Mouse (Mus musculus): ENCODE data around the gene Dgcr8. TPM values are rescaled to one million over a fixed set of nuclear protein-coding genes. Genes with fewer than 3 reads are reported as not detected.

The Dgcr8 gene
- 8.7 TPM for polyA plus RNA-seq (2014; fragmentation: Illumina TruSeq; extraction: RNeasy Lipid Tissue Mini Kit (QIAGEN cat#74804); ENCODE audit: low read depth, low replicate concordance)

DNA sequence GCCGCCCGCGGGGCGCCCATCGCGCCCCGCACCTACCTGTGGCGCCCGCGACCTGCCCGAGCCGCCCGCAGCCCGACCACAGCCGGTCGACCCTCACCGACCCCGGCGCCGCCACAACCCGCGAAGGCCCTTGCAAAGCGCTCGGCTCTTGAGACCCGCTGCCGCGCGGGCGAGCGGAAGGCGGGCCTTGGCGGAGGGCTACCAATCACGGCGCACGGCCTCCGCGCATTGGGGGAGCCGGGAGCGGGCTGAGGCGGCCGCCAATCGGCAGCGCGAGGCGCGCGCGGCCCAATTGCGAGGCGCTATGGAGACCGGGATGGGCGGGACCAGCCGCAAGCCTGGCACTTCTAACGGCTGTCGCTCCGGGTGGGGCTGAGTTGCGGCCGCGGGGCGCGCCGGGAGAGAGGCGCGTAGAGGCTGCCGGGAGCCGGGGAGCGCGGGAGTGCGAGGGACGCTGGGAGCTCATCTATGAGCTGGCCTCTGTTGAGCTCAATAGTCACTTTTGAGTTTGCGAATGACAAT, at the start of gene Dgcr8:
Gene Dgcr8 (minus strand): TSS at position 180 of the 522 bp plus-strand sequence.

DNA sequence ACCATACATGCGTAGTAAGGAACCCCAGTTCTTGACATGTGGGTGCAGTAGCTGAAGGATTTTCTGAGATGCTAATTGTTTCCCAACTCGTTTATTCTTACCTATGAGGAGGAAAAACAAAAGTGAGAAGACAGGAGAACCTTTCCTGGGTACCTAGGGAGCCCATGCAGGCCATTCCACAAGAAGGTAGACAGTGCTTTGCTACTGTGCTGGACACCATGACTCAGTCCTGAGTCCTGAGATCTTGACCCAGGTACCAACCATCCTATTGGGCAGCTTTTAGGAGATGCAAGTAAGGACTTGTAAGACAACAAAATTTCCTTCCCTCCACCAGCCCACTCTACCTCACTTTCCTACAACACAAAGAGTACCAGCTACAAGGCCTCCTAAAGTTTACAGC, 30.8 kb downstream of the Dgcr8 start, which contains the start of gene Gm49776:
Gene Gm49776 (minus strand): TSS at position 101 of the 400 bp plus-strand sequence.

DNA sequence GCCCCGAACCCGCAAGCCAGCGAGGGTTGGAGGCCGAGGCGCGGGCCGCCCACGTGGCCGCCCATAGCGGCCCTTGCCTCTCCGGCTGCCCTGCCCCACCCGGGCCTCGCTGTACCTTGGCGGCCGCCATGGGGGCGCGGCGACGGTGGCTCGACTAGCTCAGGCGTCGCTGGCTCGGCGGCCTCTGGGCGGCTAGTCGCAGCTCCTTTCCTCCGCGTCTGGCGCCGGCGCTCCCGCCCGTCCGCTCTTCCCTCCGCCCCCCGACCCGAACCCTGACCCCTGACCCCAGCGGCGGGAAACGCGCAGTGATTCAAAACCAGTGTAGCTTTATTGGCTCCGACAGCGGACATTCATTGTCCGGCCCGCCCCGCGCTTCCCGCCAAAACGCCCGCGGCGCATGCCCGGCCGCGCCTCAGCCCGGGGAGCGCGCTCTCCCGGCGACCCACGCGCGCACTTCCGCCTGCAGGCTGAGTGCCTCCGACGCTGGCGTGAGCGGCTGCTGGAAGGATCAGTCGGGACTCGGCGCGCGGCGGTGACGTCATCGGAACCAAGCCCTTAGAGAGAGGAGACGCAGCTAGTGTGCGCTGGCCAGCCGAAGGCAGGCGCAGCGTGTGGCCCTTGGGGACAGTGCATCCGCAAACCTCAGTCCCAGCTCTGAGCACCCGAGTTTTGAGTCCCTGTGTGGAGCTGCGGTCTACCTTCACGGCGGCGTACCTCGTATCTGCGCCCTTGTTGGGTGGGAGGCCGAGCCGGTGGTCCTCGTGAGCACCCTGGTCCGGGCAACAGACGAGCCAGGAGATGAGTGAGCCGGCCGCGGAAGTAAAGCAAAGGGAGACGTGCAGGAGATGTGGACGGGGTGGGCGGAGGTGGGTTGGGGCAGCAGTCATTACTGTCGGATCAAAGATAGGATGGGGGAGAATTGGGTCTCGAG, 40.3 kb downstream of the Dgcr8 start, which contains the start of the genes Trmt2a and Ranbp1:
Gene Trmt2a (plus strand): TSS at position 247 of the 931 bp plus-strand sequence.
Gene Ranbp1 (minus strand): TSS at position 300 of the 931 bp plus-strand sequence.

DNA sequence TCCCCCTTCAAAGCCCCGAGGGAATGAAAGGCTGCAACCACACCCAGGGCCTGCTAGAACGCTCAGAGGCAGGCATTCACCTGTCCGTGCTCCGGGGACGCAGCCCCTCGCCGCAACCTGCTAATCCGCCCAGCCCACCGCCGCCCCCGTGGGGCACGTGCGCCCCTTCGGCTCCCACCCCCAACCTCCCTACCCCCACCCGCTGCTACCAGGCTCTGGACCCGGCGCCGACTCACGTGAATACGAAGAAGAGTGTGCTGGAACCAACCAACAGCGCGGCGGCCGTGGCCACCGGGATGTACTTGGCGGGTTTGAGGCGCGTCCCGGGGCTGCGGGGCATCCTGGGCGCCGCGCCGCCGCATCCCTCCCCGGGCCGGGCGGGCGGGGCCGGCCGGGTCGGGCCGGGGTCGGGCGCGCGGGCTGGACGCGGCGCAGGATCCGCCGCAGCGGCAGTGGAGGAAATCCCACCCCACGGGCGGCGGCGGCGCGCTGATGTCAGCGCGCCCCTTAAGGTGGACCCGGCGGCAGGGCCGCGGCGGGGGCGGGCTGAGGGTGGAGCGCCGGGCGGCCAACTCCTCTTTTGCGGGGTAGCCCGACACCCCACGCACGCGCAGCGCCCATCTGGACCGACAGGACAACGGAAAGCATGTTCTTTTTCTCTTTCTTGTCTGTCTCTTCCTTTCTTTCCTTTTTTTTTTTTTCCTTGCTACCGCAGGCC, 54.2 kb downstream of the Dgcr8 start, which contains the start of gene Zdhhc8:
Gene Zdhhc8 (minus strand): TSS at position 466 of the 718 bp plus-strand sequence.

DNA sequence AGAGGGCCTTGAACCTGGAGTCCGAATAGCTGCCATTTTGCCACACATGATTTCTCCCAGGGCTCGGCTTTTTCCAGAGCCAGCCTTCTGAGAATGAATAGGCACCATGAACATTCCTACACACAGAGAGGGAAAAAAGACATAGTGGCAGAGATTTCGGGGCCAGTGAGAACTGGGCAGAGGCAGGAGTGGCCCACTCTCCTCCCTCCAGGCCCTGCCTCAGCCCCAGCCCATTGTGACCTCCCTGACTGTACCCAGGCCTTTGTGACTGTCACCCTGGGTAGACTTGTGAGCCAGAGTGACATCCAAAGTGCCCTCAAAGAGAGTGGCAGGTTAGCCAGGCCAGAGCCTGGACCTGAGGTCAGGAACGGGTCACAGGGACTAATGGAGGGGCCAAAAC, 71.5 kb downstream of the Dgcr8 start, which contains the start of gene Ccdc188:
Gene Ccdc188 (plus strand): TSS at position 301 of the 400 bp plus-strand sequence.

Other genes with a start within 250 kb of the Dgcr8 start
- 50.3 TPM for gene Dgcr6, start 236.4 kb downstream of the Dgcr8 start, polyA plus RNA-seq (2014; fragmentation: Illumina TruSeq; extraction: RNeasy Lipid Tissue Mini Kit (QIAGEN cat#74804); ENCODE audit: low read depth, low replicate concordance)
- 37.1 TPM for gene Prodh, start 199.0 kb downstream of the Dgcr8 start, polyA plus RNA-seq (2014; fragmentation: Illumina TruSeq; extraction: RNeasy Lipid Tissue Mini Kit (QIAGEN cat#74804); ENCODE audit: low read depth, low replicate concordance)
- 6.7 TPM for gene Rtn4r, start 161.6 kb downstream of the Dgcr8 start, polyA plus RNA-seq (2014; fragmentation: Illumina TruSeq; extraction: RNeasy Lipid Tissue Mini Kit (QIAGEN cat#74804); ENCODE audit: low read depth, low replicate concordance)
- gene Ccdc188, start 71.4 kb downstream of the Dgcr8 start, polyA plus RNA-seq (2014; fragmentation: Illumina TruSeq; extraction: RNeasy Lipid Tissue Mini Kit (QIAGEN cat#74804); ENCODE audit: low read depth, low replicate concordance), result not detected
- gene Zdhhc8, start 54.1 kb downstream of the Dgcr8 start, polyA plus RNA-seq (2014; fragmentation: Illumina TruSeq; extraction: RNeasy Lipid Tissue Mini Kit (QIAGEN cat#74804); ENCODE audit: low read depth, low replicate concordance), result 23.9 TPM
- gene Trmt2a, start 40.6 kb downstream of the Dgcr8 start, polyA plus RNA-seq (2014; fragmentation: Illumina TruSeq; extraction: RNeasy Lipid Tissue Mini Kit (QIAGEN cat#74804); ENCODE audit: low read depth, low replicate concordance), result 36.1 TPM
- gene Ranbp1, start 40.5 kb downstream of the Dgcr8 start, polyA plus RNA-seq (2014; fragmentation: Illumina TruSeq; extraction: RNeasy Lipid Tissue Mini Kit (QIAGEN cat#74804); ENCODE audit: low read depth, low replicate concordance), result 48.5 TPM
- gene Gm49776, start 30.9 kb downstream of the Dgcr8 start, polyA plus RNA-seq (2014; fragmentation: Illumina TruSeq; extraction: RNeasy Lipid Tissue Mini Kit (QIAGEN cat#74804); ENCODE audit: low read depth, low replicate concordance), result not detected
- 260 TPM for gene Tango2, start 58.9 kb upstream of the Dgcr8 start, polyA plus RNA-seq (2014; fragmentation: Illumina TruSeq; extraction: RNeasy Lipid Tissue Mini Kit (QIAGEN cat#74804); ENCODE audit: low read depth, low replicate concordance)
- 15.8 TPM for gene Arvcf, start 58.9 kb upstream of the Dgcr8 start, polyA plus RNA-seq (2014; fragmentation: Illumina TruSeq; extraction: RNeasy Lipid Tissue Mini Kit (QIAGEN cat#74804); ENCODE audit: low read depth, low replicate concordance)
- 45.8 TPM for gene Txnrd2, start 137.1 kb upstream of the Dgcr8 start, polyA plus RNA-seq (2014; fragmentation: Illumina TruSeq; extraction: RNeasy Lipid Tissue Mini Kit (QIAGEN cat#74804); ENCODE audit: low read depth, low replicate concordance)
- 213 TPM for gene Comt, start 137.6 kb upstream of the Dgcr8 start, polyA plus RNA-seq (2014; fragmentation: Illumina TruSeq; extraction: RNeasy Lipid Tissue Mini Kit (QIAGEN cat#74804); ENCODE audit: low read depth, low replicate concordance)
- 4.4 TPM for gene Gnb1l, start 209.5 kb upstream of the Dgcr8 start, polyA plus RNA-seq (2014; fragmentation: Illumina TruSeq; extraction: RNeasy Lipid Tissue Mini Kit (QIAGEN cat#74804); ENCODE audit: low read depth, low replicate concordance)
- gene Rtl10, start 209.7 kb upstream of the Dgcr8 start, polyA plus RNA-seq (2014; fragmentation: Illumina TruSeq; extraction: RNeasy Lipid Tissue Mini Kit (QIAGEN cat#74804); ENCODE audit: low read depth, low replicate concordance), result 1.8 TPM

Data from heart, adult 10 weeks (tissue).